Mouse (Mus musculus) liver, adult 2 months (tissue): ENCODE results near the gene Rpl26.

ENCODE experiments used
- CTCF ChIP-seq: fragments of 200-500 bp; IDR thresholded peaks from 2 replicates; pipeline ENCODE4 v1.5.1; 2011; ENCODE audit warnings: low read depth, low read length, control low read depth
- POLR2A ChIP-seq: fragments of 200-500 bp; IDR thresholded peaks from 2 replicates; pipeline ENCODE4 v1.6.1; 2011; ENCODE audit warnings: low read length, control low read depth; ENCODE audit not compliant: insufficient read depth; ENCODE audit errors: extremely low read depth

DNA sequence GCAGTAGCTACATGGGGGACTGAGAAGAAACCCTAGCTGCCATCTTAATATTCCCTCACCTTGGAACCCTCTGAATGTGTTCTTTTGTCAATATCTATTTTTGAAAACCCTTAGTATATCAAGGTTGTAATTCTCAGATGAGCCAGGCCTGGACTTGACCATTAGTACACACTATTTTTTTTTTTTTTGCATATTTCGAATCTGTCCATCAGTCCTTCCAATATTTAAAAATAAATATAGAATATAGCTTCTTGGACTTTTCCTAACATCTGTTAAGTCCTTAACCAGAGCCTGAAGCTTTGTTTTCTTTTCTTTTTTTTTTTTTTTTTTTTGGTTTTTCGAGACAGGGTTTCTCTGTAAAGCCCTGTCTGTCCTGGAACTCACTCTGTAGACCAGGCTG is 17.5 kb upstream of the Rpl26 start:
- TF ChIP-seq CTCF (no peak), POLR2A (no peak)
